Mouse (Mus musculus) heart, adult 9 months (tissue): Measurements from ENCODE around the gene Trim12a.
"Not testable (repeated sequence)": the region's sequence is repeated elsewhere in the genome, so short reads cannot be mapped to it uniquely, and the experiment has no call there.

ENCODE experiments used
- DNase-seq, 2 experiments: peaks; one replicate each; pipeline ENCODE4 v3.0.0; 2022; ENCODE audit warnings: low spot score in 2 of 2

The Trim12a gene

DNA sequence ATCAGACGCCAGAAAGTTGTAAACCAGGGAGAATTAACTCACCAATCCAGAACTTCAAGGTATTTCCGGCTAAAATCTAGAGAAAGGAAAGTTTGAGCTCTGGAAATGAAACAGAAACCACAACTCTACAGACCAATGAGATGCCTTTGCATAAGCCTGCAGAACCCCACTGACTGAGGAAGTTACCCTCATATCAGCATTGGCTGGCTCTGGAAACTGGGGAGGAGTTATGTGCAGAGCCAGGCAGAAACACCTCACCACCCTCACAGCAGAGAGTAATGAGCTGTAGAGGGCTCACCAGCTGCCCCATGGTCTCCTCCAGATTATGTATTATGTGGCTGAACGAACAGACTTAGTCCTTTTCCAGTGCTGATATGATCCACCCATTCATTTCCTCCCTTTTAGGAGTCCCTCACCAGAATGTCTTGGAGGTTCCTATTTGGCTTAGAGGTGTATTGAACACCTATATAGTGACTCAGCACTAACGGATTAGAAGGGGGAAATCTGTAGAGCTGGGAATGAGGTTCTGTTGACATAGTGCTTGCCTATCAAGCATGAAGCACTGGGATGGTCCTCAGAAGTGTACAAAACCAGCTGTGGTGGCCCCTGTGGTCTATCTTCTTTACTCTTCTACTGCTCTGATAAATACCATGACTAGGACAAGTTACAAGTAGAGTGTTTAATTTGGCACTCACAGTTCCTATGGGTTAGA, at the start of gene Trim12a:
Gene Trim12a (minus strand): TSS at position 98 of the 712 bp plus-strand sequence.
- not testable (repeated sequence) for DNase-seq

DNA sequence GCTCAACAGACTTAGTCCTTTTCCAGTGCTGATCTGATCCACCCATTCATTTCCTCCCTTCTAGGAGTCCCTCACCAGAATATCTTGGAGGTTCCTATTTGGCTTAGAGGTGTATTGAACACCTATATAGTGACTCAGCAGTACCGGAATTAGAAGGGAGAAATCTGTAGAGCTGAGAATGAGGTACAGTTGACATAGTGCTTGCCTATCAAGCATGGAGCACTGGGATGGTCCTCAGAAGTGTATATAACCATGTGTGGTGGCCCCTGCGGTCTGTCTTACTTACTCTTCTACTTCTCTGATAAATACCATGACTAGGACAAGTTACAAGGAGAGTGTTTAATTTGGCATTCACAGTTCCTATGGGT, 38.3 kb upstream of the Trim12a start:
- DNase-seq, result no peak

DNA sequence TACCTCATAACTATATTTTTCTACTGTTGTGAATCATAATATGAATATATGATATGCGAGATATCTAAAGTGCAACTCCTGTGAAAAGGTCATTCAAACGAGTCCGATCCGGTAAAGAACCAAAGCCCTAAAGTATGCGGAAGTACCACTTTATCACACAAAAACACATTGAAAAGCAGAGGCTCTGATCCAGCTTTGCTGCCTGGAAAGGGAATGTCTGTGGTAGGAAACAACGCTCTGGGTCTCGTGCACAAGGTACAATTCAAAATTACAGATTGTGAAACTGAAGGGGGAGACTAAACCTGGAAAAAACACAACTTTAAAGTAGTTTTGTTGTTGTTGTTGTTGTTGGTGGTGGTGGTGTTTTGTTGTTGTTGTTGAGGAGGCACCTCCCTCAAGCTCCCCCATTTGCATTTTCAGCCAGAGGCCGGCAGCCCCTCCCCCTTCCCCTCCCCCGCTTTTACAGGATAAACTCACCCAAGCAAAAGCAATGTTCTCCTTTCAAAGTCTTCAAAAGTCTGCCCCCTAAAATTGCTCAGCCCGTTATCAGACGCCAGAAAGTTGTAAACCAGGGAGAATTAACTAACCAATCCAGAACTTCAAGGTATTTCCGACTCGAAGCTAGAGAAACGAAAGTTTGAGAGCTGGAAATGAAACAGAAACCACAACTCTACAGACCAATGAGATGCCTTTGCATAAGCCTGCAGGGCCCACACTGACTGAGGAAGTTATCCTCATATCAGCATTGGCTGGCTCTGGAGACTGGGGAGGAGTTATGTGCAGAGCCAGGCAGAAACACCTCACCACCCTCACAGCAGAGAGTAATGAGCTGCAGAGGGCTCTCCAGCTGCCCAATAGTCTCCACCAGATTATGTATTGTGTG, 37.7 kb upstream of the Trim12a start, which contains the start of gene Trim12c:
Gene Trim12c (minus strand): TSS at position 646 of the 883 bp plus-strand sequence.
- DNase-seq, result peak; percentile 88 to 93

DNA sequence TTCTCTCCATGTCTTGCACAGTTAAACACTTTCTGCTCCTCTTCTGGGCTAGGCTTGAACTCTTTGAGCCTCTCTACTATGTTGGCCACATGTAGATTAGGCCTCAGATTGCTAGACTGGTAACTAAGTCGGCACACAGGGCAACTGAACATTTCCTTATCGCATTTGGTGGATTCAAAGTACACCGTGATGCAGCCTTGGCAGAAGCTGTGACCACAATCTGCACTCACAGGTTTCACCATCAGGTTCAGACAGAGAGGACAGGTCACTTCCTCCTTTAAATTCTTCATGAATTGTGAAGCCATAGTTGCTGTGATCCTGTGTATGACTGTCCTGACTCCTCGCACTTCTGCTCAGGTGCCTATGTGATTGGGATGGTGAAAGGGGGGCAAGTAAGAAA, 32.8 kb upstream of the Trim12a start:
- DNase-seq, result not testable (repeated sequence)

DNA sequence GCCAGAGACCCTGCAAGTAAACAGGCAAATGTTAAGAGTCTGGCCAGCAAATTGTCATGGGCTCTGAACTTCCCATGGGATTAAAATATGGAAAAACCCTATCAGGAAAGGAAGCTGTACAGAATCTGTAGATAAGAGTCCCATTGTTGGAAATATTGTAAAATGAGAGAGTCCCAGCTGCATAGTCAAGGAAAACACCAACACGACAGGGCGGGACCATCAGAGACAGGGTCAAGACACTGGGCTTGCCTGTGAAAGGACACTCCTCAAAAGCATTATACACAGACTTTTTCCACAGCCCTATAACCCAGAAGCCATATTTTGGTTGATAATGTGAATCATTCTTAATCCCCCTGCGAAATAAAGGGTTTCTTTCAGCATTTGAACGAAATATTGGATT, 25.5 kb upstream of the Trim12a start:
- DNase-seq, result not testable (repeated sequence)

DNA sequence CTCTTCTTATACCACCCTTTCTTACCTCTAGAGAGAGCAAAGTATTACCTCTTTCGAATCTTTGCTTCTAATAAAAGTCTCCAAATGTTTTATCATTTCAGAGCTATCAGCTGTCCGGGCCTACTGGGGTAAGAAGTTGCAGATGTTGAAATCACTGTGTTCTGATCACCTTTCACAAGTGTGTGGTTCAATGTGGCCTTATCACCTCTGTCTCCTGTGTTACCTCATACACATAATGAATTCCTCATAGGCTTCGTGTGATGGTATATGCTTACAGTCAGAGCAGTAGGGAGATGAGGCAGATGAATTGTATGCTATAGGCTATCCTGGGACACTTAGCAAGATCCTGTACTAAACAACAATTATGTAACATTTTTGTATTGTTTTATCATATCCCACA, 20.3 kb upstream of the Trim12a start:
- not testable (repeated sequence) for DNase-seq

DNA sequence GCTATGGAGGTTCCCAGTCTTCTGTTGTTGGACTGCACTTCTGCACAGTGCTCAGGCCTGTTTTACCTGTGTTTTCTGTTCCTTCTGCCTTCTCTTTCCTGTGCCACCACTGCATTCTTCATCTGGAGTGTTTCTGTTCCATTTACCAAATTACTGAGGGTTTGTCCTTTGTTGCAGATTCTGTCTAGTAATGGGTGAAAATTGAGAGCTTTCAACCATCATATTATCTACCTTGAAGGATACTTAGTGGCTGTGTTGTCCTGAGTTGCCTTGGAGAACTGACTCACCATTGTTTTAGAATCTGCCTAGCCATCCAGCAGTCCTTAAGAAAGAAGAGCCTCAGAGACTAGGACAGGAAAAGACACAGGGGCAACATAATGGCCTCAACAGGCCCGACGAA, 13.9 kb upstream of the Trim12a start, which contains the start of gene Trim34b:
Gene Trim34b (plus strand): TSS at position 301 of the 400 bp plus-strand sequence.
- not testable (repeated sequence) for DNase-seq

DNA sequence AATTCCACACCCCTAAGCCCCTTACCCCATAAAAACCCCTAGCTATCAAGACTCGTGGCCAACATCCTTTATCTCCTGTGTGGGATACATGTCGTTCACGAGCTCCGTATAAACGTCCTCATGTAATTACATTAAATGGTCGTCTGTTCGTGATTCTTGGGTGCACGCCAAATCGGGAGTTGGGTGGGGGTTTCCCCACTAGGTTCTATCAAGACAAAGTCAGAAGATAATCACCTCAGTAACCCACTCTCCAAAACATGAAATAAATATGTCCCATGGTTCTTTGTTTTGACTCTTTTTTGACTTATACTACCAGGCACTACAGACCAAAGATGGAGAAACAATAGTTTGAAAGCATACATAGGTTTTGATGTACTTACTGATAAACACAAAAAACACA, 6.8 kb upstream of the Trim12a start:
- no peak for DNase-seq

DNA sequence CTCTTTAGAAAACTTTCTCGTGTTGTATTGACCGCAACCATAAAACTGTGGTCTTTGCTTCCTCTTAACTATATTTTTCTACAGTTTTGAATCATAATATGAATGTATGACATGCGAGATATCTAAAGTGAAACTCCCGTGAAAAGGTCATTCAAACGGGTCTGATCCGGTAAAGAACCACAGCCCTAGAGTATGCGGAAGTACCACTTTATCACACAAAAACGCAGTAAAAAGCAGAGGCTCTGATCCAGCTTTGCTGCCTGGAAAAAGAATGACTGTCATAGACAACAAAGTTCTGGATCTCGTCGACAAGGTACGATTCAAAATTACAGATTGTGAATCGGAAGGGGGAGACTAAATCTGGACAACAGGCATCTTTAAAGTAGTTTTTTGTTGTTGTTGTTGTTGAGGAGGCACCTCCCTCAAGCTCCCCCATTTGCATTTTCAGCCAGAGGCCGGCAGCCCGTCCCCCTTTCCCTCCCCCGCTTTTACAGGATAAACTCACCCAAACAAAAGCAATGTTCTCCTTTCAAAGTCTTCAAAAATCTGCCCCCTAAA, 391 bp downstream of the Trim12a start:
- peak; percentile 18 to 35 for DNase-seq

DNA sequence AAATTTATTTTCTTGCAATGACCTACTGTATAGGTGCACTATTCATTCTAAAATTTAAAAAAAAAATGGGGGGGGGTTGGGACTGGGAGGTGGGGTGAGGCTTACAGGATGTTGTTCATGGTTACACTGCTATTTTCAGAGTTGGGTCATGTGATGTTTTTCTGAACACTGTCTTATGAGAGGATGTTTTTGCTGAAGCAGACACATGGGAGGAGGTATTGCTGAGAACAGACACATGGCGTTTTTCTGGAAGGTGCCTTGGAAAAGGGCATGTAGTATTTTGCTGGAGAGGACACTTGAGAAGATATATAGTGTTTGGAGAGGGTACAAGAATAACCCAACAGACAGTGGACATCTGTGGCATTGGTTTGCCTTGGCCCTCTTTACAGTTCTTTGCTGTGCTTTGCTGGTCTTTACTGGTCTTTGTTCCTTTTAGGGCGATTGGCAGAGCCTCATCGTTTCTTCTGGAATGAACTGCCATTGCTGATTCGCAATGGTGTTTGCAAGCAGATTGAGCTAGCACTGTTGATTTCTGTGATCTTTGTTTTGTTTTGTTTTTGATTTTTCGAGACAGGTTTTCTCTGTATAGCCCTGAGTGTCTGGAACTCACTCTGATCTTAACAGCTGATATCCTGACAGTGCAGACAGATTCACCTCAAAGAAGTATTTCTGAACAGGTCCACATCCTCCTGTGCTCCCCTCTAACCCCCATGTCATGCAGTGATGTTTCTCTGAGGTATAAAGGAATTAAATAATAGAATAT, 23.4 kb downstream of the Trim12a start:
- DNase-seq, result no peak

DNA sequence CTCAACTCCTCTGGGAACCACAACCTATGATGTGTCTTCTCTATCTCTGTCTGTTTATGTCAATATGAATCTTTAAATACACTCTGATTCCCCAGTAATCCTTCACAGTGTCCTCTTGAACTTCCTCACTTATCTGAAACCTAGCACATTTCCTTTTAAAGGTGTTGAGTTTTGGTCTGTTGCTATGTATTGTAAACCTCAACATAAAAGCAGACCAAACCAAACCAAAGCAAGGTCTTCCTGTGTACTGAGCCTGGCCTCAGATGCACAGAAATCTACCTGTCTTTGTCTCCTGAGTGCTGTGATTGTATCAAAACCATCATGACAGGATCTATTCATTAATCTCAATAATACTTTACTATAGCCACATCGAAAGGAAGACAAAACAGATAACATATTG, 24.6 kb downstream of the Trim12a start:
- no peak for DNase-seq

DNA sequence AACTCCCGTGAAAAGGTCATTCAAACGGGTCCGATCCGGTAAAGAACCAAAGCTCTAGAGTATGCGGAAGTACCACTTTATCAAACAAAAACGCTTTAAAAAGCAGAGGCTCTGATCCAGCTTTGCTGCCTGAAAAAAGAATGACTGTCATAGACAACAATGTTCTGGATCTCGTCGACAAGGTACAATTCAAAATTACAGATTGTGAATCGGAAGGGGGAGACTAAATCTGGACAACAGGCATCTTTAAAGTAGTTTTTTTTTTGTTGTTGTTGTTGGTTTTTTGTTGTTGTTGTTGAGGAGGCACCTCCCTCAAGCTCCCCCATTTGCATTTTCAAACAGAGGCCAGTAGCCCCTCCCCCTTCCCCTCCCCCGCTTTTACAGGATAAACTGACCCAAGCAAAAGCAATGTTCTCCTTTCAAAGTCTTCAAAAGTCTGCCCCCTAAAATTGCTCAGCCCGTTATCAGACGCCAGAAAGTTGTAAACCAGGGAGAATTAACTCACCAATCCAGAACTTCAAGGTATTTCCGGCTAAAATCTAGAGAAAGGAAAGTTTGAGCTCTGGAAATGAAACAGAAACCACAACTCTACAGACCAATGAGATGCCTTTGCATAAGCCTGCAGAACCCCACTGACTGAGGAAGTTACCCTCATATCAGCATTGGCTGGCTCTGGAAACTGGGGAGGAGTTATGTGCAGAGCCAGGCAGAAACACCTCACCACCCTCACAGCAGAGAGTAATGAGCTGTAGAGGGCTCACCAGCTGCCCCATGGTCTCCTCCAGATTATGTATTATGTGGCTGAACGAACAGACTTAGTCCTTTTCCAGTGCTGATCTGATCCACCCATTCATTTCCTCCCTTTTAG, 27.5 kb downstream of the Trim12a start, which contains the start of gene Trim5:
Gene Trim5 (minus strand): TSS at position 519 of the 868 bp plus-strand sequence.
- peak; percentile 26 to 29 for DNase-seq

DNA sequence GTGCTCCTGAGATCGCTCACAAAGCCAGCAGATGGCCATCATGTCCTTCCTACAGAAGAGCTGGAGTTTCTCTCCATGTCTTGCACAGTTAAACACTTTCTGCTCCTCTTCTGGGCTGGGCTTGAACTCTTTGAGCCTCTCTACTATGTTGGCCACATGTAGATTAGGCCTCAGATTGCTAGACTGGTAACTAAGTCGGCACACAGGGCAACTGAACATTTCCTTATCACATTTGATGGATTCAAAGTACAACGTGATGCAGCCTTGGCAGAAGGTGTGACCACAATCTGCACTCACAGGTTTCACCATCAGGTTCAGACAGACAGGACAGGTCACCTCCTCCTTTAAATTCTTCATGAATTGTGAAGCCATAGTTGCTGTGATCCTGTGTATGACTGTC, 35.9 kb downstream of the Trim12a start:
- DNase-seq, result not testable (repeated sequence)

DNA sequence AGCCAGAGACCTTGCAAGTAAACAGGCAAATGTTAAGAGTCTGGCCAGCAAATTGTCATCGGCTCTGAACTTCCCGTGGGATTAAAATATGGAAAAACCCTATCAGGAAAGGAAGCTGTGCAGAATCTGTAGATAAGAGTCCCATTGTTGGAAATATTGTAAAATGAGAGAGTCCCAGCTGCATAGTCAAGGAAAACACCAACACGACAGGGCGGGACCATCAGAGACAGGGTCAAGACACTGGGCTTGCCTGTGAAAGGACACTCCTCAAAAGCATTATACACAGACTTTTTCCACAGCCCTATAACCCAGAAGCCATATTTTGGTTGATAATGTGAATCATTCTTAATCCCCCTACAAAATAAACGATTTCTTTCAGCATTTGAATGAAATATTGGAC, 49.9 kb downstream of the Trim12a start:
- DNase-seq, result not testable (repeated sequence)

DNA sequence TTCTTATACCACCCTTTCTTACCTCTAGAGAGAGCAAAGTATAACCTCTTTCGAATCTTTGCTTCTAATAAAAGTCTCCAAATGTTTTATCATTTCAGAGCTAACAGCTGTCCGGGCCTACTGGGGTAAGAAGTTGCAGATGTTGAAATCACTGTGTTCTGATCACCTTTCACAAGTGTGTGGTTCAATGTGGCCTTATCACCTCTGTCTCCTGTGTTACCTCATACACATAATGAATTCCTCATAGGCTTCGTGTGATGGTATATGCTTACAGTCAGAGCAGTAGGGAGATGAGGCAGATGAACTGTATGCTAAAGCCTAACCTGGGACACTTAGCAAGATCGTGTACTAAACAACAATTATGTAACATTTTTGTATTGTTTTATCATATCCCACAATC, 54.9 kb downstream of the Trim12a start:
- not testable (repeated sequence) for DNase-seq
